Mouse (Mus musculus) limb, embryonic 11.5 days (tissue): ENCODE results near the gene Zscan4-ps1. TPM values are rescaled to one million over a fixed set of nuclear protein-coding genes. Genes with fewer than 3 reads are reported as not detected.
"Not testable (repeated sequence)": the region's sequence is repeated elsewhere in the genome, so short reads cannot be mapped to it uniquely, and the experiment has no call there.

Experiments
- ATAC-seq: fragments of 200-750 bp; cut with Nextera tagmentation; 2 replicates; pipeline ENCODE4 v1.8.0; 2017; ENCODE audit warnings: low read depth; ENCODE audit not compliant: insufficient number of reproducible peaks, low FRiP score, low TSS enrichment
- DNase-seq: peaks from one replicate; pipeline ENCODE4 v3.0.0-alpha.2; 2015; ENCODE audit warnings: low spot score
- H3K27ac ChIP-seq: fragments of 300-500 bp; sonication (generic); replicated peaks from 2 replicates; pipeline ENCODE4 v1.5.1; 2014; ENCODE audit warnings: low read depth, mild to moderate bottlenecking, low read length
- H3K27me3 ChIP-seq: fragments of 300-500 bp; sonication (generic); 2 replicates; pipeline ENCODE4 v1.6.1; 2014; ENCODE audit warnings: mild to moderate bottlenecking, low read length, mixed read lengths; ENCODE audit not compliant: control insufficient read depth, insufficient read depth
- H3K36me3 ChIP-seq: fragments of 300-500 bp; sonication (generic); 2 replicates; pipeline ENCODE4 v1.6.1; 2014; ENCODE audit warnings: mild to moderate bottlenecking, low read length, moderate library complexity, mixed read lengths; ENCODE audit not compliant: control insufficient read depth, insufficient read depth
- H3K4me1 ChIP-seq: fragments of 300-500 bp; sonication (generic); 2 replicates; pipeline ENCODE4 v1.6.1; 2014; ENCODE audit warnings: low read length, mixed read lengths; ENCODE audit not compliant: control insufficient read depth, insufficient read depth
- H3K4me2 ChIP-seq: fragments of 300-500 bp; sonication (generic); 2 replicates; pipeline ENCODE4 v1.6.1; 2014; ENCODE audit warnings: low read depth, mild to moderate bottlenecking, moderate library complexity; ENCODE audit not compliant: severe bottlenecking
- H3K4me3 ChIP-seq: fragments of 300-500 bp; sonication (generic); 2 replicates; pipeline ENCODE4 v1.5.1; 2014; ENCODE audit warnings: low read depth, low read length
- H3K9ac ChIP-seq: fragments of 300-500 bp; sonication (generic); 2 replicates; pipeline ENCODE4 v1.6.1; 2014; ENCODE audit warnings: mild to moderate bottlenecking, low read length
- H3K9me3 ChIP-seq: fragments of 300-500 bp; sonication (generic); 2 replicates; pipeline ENCODE4 v1.6.1; 2016; ENCODE audit warnings: low read length; ENCODE audit not compliant: control insufficient read depth
- WGBS: fragments of 180-500 bp; shearing (Covaris S2); extraction: QIAGEN DNeasy Blood & Tissue Kit; methylation state at CpG from one replicate; pipeline ENCODE4 v1.1.7; 2014; 5-methylcytosine and 5-hydroxymethylcytosine counted together
- polyA plus RNA-seq: library from polyadenylated mRNA; unstranded; fragments of >200 nt; fragmentation: Nextera tagmentation; extraction: Ambion mirVana; gene quantifications from 2 replicates; pipeline ENCODE4 v1.2.1, GENCODE M21; 2014

The Zscan4-ps1 gene
- not detected in 2 replicates for polyA plus RNA-seq

DNA sequence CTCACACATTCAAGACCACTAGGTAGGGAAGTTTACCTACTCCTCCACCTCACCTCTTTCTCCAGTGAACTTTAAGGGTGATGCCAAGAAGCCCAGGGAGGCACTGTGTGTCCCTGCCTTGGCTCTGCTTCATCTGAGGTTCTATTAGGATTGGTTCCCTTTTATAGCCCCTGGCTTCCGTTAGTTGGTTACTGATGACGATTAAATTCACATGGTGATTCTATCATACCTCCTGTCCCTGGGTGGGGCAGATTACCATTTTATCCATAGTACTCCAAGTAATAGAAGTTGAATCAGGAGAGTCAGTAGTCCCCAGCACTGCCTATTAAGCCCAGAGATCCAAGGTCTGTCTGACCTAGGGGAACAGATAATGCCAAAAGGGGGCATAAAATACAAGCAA, at the start of gene Zscan4-ps1:
Gene Zscan4-ps1, minus strand, starts transcription at position 101 of the 400 bp plus-strand sequence.
- H3K36me3 ChIP-seq, DNase-seq, H3K9me3 ChIP-seq, H3K27ac ChIP-seq, ATAC-seq, H3K9ac ChIP-seq, H3K4me3 ChIP-seq, H3K4me2 ChIP-seq, H3K4me1 ChIP-seq, H3K27me3 ChIP-seq: not testable (repeated sequence)
- WGBS, result 98% methylated on average over 2 of the region's 2 CpGs

Other genes with a start within 250 kb of the Zscan4-ps1 start
- not detected in 2 replicates for gene Zscan4b, start 164.6 kb downstream of the Zscan4-ps1 start, polyA plus RNA-seq
- gene Zscan4c, start 63.9 kb downstream of the Zscan4-ps1 start, polyA plus RNA-seq, result not detected in 2 replicates
- not detected in 2 replicates for gene Zscan4d, start 96.5 kb upstream of the Zscan4-ps1 start, polyA plus RNA-seq
- gene Zscan4e, start 241.0 kb upstream of the Zscan4-ps1 start, polyA plus RNA-seq, result not detected in 2 replicates